Mouse (Mus musculus) mature B cell (primary cell): ENCODE measurements around the gene Lmna.

Source experiments
- in situ Hi-C: fragments of 300-500 bp; cut with MboI; formaldehyde crosslinking; loops from 2 replicates; pipeline ENCODE4 v1.14.3; 2019

Gene Lmna

GRCm38 (mm10) chr3:88449395-88450023 lies 60.2 kb downstream of the Lmna start:
- in situ Hi-C loops, result no loop called here

GRCm38 (mm10) chr3:88448443-88448842 lies 61.3 kb downstream of the Lmna start:
- in situ Hi-C loops, result no loop called here

GRCm38 (mm10) chr3:88447676-88448183 lies 62.0 kb downstream of the Lmna start:
- in situ Hi-C loops, result no loop called here

GRCm38 (mm10) chr3:88446471-88447123 lies 63.2 kb downstream of the Lmna start:
- in situ Hi-C loops, result no loop called here

GRCm38 (mm10) chr3:88442888-88443287 lies 66.9 kb downstream of the Lmna start:
- in situ Hi-C loops, result no loop called here

GRCm38 (mm10) chr3:88442488-88442887 lies 67.3 kb downstream of the Lmna start:
- in situ Hi-C loops, result no loop called here

GRCm38 (mm10) chr3:88440500-88441381 lies 69.0 kb downstream of the Lmna start:
- in situ Hi-C loops, result no loop called here

GRCm38 (mm10) chr3:88439582-88439981 lies 70.2 kb downstream of the Lmna start:
- in situ Hi-C loops, result no loop called here

GRCm38 (mm10) chr3:88437454-88437853 lies 72.3 kb downstream of the Lmna start:
- in situ Hi-C loops, result no loop called here

- in situ Hi-C loops, result no loop called here
These were observed 73.2 kb downstream of the Lmna start for GRCm38 (mm10) chr3:88436395-88437201.

- in situ Hi-C loops, result no loop called here
These were observed 74.2 kb downstream of the Lmna start for GRCm38 (mm10) chr3:88435515-88435914.
